Mouse (Mus musculus): ENCODE results near the gene Matn4.
"Not testable (repeated sequence)": the region's sequence is repeated elsewhere in the genome, so short reads cannot be mapped to it uniquely, and the experiment has no call there.

The Matn4 gene

DNA sequence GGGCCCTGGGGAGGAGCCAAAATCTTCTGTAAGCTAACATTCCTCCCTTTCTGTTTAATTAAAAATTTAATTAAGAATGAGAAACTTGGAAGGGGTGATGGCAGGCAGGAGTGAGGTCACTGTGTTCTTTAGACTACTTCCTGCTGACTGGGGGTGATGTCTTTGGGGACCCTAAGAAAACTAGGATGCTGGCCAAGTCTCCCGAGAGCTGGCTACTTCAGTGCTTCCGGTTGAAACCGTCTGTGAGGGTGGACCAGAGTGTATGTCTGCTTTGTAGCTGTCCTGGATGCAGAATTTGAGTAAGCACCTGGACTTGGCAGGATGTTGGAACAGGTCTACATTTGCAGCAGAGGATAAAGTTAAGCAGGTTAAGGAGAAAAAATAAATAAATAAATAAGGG, 38.0 kb downstream of the Matn4 start:
- DNase-seq (ENCODE audit: low spot score) = no peak

DNA sequence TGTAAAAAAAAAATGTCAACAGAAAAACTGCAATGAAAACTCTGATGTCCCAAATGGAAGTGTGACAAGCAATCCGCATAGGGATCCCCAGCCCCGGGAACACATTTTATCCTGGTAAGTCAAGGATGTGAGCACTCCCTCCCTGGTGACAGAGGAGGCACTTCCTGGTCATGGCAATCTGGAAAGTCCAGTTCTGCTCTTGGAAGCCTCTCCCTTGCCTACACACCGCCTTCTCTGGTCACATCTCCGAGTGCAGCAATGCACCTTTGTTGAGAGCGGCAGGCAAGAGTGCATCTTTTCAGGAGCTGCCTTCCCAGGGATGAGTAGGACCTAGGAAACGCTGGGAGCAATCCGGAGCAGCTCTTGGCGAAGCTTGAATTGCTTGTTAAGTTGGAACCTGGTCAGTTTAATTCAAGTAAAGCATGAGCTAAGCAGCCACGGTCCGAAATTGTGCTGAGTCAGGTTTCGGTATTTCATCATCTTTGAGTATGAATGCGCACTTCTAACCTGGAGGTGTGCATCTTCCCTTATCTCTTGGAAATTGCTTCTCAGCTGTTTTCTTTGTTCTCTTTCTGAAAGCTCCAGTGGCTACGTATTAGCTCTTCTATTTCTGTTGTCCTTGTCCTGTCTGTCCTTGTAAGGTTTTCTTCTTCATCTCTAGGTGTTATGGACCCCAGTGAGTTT, 43.8 kb downstream of the Matn4 start:
- DNase-seq (ENCODE audit: low spot score) = no peak

GRCm38 (mm10) chr2:164359668-164360067, 45.3 kb downstream of the Matn4 start:
- no peak for DNase-seq (ENCODE audit: low spot score)

DNA sequence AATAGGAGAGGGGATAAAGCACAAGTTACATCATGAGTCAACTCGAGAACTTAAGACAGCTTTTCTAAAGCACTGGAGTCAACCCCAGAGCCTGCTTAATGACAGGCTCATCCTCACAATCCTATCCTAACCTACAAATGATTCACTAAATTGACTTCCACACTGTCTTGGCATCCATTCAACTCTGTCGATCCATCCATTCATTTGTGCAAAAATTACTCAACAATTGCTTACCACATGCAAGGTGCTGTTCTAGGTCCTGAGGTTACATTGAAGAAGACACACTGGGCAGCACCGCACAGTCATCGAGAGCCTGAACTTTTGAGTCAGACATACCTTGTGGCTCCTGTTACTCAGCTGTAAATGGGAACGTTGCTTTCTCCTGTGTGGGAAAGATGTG, 45.9 kb downstream of the Matn4 start:
- no peak for DNase-seq (ENCODE audit: low spot score)

- no peak for DNase-seq (ENCODE audit: low spot score)
These were observed 46.6 kb downstream of the Matn4 start for GRCm38 (mm10) chr2:164358373-164358772.

GRCm38 (mm10) chr2:164356177-164356967, 48.6 kb downstream of the Matn4 start:
- no peak for DNase-seq (ENCODE audit: low spot score)

DNA sequence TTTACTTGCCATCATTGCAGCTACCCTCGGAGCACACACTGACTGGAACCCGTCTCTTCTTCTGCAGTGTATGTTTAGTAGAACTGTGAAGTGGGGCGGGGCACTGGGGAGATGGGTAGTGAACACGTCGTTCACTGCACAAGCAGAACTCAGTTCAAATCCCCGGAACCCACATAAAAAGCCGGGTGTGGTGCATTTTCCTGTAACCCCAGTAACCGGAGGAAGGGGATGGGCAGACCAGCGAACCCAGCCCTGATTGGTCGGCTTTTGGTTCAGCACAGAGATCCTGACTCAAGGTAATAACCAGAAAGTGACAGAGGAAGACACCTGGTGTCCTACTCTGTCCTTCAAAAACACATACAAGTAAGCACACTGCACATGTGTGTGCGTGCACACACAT, 51.6 kb downstream of the Matn4 start:
- DNase-seq (ENCODE audit: low spot score) = no peak

- no peak for DNase-seq (ENCODE audit: low spot score)
These were observed 52.3 kb downstream of the Matn4 start for GRCm38 (mm10) chr2:164352697-164353096.

- no peak for DNase-seq (ENCODE audit: low spot score)
These were observed 56.0 kb downstream of the Matn4 start for GRCm38 (mm10) chr2:164348980-164349379.

DNA sequence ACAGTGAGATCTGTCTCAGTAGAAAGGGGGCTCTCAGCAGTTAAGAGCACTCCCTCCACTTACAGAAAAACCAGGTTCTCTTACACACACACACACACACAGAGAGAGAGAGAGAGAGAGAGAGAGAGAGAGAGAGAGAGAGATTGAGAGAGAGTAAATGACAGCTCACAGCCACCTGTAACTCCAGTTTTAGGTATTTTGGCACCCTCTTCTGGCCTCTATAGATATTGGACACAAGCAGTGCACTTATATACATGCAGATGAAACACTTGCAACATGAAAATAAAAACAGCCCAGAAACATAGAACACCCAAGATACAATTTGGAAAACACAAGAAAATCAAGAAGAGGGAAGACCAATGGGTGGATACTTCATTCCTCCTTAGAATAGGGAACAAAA, 57.3 kb downstream of the Matn4 start:
- DNase-seq (ENCODE audit: low spot score) = not testable (repeated sequence)

- not testable (repeated sequence) for DNase-seq (ENCODE audit: low spot score)
These were observed 61.2 kb downstream of the Matn4 start for GRCm38 (mm10) chr2:164343732-164344131.

Data from ovary, postnatal 36 days (tissue).